Mouse (Mus musculus) megakaryocyte, embryonic 14.5 days (primary cell): ENCODE results near the gene Fam50a.

ENCODE experiments used
- FLI1 ChIP-seq: IDR thresholded peaks from 2 replicates; pipeline ENCODE4 v1.6.1; 2012; ENCODE audit warnings: low read length, inconsistent platforms, mixed read lengths
- GATA1 ChIP-seq: IDR thresholded peaks from 3 replicates; pipeline ENCODE4 v1.6.1; 2012; ENCODE audit warnings: mixed read lengths, low read length, inconsistent platforms, borderline replicate concordance

GRCm38 (mm10) chrX:74281041-74281731, 31.6 kb upstream of the Fam50a start:
- TF ChIP-seq GATA1, result no peak
- no peak for TF ChIP-seq FLI1
